Mouse (Mus musculus) splenic B cell, adult 2 months (primary cell): ENCODE results near the gene Crybb1.

Source experiments
- DNase-seq: peaks from one replicate; pipeline ENCODE4 v3.0.0-alpha.2; 2011; ENCODE audit warnings: low read depth, low spot score
- H3K27me3 ChIP-seq: 2 replicates; pipeline ENCODE4 v1.6.1; 2012; ENCODE audit warnings: mild to moderate bottlenecking, low read length, moderate library complexity, mixed read lengths; ENCODE audit not compliant: control insufficient read depth, poor library complexity, insufficient read depth, severe bottlenecking
- H3K36me3 ChIP-seq: 2 replicates; pipeline ENCODE4 v1.6.1; 2012; ENCODE audit warnings: mild to moderate bottlenecking, low read length, moderate library complexity, mixed read lengths; ENCODE audit not compliant: control insufficient read depth, poor library complexity, insufficient read depth, severe bottlenecking

The Crybb1 gene

DNA sequence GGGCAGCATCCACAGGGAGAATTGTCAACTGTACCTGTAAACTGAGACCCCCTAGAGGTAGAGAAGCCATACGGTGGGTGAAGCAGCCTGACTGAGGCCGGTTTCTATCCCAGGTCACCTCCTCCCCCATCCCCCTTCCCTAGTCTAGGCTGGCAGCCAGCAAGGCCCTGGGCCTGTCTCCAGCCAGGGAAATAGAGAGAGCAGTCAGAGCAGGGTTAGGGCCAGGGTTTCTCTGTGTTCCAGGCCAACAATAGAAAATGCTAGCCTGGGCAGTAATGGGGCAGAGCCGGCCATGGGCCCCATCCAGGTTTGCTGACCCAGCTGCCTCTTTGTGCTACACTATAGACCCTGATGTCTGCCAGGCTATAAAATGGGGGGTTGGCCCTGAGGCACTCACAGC is at the start of gene Crybb1:
Gene Crybb1, plus strand, starts transcription at position 390 of the 400 bp plus-strand sequence.
- Histone ChIP-seq H3K27me3 (no peaks in the 10 kb centered on the region), H3K36me3 (no peaks in the 10 kb centered on the region)
- DNase-seq = no peak

DNA sequence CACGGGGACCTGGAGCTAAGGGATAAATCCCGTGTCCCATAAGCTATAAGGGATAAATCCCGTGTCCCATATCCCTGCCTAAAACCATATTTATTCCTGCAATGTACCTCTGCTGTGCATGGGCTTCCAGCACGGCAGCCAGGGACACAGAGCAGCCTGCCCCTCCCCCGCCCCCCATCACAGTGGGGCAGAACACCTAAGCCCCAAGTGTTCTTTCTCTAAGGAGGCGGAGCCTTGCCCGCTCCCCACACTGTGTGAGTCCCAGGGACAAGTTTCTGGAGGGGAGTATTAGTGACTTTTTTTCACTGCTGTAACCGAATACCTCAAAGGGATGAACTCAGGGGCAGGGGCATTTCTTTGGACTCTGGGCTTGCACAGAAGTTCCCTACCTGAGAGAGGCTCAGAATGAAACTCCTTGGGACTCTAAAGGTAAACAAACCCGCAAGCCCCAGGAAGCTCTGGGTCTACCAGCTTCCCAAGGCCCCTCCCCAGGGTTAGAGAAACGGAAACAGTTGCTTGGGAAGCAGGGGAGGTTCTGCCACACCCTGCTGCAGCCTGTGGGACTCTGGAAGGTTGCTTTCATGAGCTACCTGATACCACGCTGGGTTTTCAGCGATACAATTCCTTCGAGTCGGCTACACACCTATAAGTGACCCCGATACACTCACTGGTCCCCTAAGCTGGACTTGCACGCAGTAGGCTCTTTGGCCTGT is 48.9 kb upstream of the Crybb1 start:
- H3K36me3 ChIP-seq = no peaks in the 10 kb centered on the region
- no peak for DNase-seq

DNA sequence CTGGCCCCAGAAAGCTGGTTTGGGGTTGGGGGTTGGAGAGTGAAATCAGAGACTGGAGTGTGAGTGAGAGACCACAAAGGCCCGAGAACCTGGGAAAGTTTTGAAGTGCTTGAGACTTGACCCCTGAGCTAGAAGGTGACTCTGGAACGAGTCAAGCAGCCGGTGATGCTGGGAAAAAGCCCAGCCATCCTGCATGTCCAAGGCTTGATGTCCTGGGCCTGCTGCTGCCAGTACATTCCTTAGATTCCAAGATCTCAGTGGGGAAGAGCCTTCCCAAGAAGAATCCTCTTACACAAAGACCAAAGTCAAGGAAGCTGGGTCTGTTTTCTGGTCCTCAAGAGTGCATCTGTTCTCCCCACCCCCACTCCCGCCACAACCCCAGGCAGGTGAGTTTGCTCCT is 47.3 kb upstream of the Crybb1 start:
- no peak for DNase-seq
- no peaks in the 10 kb centered on the region for H3K36me3 ChIP-seq

More for the DNA sequence above, 48.9 kb upstream of the Crybb1 start:
- H3K27me3 ChIP-seq = no peaks in the 10 kb centered on the region

DNA sequence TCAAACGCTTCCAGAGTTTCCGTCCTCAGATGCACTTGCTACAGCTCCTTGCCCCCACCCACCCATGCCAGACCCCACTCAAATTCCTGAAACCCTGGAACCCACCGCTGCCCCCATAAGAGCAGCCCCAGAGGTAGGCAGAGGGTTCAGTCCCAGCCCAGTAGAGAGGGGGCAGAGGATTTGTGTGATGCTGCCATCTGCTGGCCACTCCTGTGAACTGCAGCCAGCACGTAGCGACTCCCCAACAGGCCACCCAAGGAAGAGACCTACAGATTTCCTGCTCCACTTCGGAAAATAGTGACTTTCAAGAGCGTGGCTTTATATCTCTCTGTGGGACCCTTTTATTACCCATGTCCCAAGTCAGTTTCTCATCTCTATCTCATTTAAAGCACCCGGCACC is 45.5 kb upstream of the Crybb1 start:
- DNase-seq = peak; percentile 74
- Histone ChIP-seq H3K36me3 (no peaks in the 10 kb centered on the region), H3K27me3 (no peaks in the 10 kb centered on the region)

More for the DNA sequence above, 47.3 kb upstream of the Crybb1 start:
- H3K27me3 ChIP-seq = no peaks in the 10 kb centered on the region

DNA sequence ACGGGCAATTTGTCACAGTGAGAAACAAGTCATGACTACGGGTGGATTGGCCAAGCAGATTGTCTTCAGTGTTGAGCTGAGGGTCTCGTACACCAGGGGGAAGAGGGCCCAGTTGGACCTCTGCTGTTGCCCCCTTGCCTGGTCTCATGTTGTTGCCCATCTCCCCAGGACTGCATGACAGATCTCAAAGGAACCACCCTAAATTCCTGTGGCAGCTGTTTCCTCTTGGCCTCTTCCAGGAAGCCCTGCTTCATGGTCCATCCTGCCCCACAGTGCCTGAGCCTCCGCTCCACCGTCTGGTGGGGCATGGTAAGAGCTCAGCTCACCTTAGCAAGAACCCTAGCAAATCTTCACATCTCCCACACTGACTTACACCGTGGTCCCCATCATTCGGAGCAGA is 43.7 kb upstream of the Crybb1 start:
- no peak for DNase-seq
- Histone ChIP-seq H3K36me3 (no peaks in the 10 kb centered on the region), H3K27me3 (no peaks in the 10 kb centered on the region)

DNA sequence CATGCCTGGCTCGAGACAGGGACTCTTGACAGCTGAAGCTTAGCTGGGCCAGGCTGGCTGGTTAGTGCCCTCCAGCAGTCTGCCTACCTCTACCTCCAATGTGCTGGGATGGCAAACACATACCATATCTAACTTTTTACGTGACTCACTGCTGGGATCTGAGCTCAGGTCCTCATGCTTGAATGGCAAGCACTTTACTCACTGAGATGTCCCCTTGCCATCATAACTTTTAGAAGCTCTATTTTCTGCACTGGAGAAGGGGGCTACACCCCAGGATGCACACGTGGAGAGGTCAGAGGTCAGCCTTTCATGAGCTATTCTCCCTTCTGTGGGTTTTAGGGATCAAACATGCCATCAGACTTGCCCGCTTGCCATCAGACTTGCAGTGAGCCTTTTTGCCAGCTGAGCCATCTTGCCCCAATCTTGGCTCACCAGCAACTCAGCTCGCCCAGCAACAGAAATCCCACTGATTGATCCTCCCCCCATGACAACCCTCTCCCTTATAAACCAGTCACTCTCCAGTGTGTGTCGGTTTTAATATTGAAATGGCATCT is 42.8 kb upstream of the Crybb1 start:
- Histone ChIP-seq H3K27me3 (no peaks in the 10 kb centered on the region), H3K36me3 (no peaks in the 10 kb centered on the region)
- no peak for DNase-seq

DNA sequence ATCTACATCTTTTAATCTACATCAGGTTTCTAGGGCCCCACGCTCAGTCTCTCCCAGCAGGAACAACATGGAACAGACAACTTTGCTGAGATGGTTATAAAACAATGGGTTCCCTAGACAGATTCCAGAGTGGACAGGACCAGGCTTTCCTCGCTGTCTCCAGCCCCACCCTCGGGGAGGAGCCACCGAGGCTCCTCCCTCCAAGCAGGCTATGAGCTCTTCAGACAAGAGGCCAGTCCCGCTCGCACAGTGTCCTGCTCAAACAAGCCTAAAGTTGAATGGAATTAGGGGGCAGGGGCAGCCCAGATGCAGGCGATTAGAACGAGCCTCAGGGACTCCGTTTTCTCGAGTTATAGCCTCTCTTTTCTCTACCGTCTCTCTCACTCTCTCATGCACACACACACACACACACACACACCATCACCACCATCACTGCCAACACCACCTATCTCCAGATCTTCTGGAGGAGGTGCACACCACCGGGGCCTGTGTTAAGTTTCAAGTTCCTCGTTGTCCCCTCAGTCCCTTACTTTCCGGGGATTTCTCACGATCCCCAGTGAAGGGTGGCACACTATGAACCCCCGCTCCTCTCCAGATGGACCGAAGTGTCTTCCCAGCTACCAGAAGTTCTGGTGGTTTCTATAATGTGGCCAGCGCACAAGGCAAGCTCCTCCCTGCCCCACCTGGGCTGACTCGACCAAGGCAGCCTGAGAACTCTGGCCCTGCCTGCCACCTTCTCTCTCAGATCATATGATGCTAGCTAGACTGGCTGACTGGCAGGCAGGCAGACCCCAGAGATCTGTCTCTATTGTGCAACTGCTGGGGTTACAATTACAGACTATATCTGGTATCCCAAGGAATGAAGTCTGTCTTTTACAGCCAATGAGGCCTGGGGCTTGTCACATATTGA is 42.0 kb upstream of the Crybb1 start:
- H3K27me3 ChIP-seq = no peaks in the 10 kb centered on the region
- no peak for DNase-seq
- no peaks in the 10 kb centered on the region for H3K36me3 ChIP-seq

DNA sequence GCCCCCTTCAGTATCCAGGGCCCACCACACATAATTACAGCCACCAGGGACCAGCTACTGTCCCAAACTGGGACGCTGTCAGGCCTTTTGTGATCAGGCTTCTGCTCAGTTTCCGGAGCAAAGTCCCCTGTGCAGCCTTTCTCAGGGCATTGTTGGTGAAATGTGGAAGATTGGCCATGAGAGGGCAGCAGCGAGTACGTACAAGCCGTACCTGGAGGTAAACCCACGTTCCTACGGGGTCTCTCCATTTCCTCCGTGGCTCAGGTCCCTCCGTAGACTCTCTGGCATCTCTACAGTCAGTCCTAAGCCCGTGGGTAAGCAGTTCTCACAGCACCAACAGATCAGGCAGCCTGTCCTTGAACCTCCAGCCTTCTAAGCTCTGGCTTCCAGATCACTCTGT is 41.2 kb upstream of the Crybb1 start:
- Histone ChIP-seq H3K27me3 (no peaks in the 10 kb centered on the region), H3K36me3 (no peaks in the 10 kb centered on the region)
- DNase-seq = peak; percentile 73

DNA sequence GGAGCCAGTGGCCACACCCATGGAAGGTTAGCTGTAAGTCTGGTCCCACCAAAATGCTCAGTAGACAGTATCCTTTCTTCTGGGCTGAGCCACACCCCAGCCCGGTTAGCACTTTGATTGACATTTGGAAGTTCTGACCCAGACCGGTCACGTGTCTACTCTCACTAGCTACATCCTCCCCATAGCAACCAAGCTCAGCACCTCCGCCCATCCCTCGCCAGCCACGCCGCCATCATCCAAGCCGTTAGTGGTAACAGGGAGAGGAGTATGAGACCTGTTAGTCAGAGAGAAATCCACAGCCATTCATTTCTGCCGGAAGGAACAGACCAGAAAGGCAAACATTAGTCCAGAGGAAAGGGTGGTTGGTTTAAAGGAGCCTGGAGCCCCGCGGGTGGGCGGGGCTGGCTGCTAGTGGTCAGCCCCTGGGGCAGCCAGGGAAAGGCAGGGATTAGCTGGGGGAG is 40.3 kb upstream of the Crybb1 start:
- no peaks in the 10 kb centered on the region for H3K36me3 ChIP-seq
- no peaks in the 10 kb centered on the region; the same call in 1 of the 2 replicates for H3K27me3 ChIP-seq
- DNase-seq = no peak

DNA sequence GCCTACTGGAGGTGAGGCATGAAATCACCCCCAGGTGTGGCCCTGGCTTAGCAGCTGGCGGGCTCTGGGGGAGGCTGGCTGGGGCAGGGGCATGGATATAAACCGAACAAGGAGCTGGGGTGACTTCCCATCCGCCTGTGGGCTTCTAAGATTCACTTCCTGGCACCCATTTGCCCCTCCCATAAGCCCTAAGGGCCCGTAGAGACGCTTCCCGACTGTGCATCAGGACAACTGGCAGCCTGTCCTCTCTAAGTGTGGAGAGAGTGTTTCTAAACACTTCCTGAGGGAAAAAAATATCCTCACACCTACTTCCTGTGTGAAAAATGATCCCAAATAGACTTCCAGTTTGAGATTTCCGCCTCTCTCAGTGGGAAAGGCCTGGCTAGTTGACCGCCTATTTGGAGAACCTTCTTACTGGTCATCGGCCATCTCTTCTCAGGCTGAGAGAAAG is 39.8 kb upstream of the Crybb1 start:
- Histone ChIP-seq H3K27me3 (no peaks in the 10 kb centered on the region; the same call in 1 of the 2 replicates), H3K36me3 (no peaks in the 10 kb centered on the region)
- DNase-seq = no peak

DNA sequence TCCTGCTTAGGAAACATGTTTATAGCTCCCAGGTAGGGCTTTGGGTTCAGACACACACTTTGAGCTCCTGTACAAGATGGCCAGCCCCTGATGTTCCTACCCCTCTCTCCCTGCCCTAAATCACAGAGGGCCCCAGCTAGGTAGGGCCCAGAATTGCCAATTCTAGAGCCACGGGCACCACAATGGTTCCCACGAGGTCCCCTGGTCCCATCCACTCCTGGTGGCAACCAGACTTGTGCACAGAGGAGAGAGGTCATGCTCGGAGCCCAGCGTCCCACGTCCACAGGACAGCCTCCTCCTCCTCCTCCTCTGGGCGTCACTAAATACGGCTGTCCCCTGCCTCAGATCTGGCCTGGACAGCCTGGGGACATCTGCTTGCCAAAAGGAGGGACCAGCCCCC is 39.3 kb upstream of the Crybb1 start:
- Histone ChIP-seq H3K36me3 (no peaks in the 10 kb centered on the region), H3K27me3 (no peaks in the 10 kb centered on the region; the same call in 1 of the 2 replicates)
- no peak for DNase-seq

DNA sequence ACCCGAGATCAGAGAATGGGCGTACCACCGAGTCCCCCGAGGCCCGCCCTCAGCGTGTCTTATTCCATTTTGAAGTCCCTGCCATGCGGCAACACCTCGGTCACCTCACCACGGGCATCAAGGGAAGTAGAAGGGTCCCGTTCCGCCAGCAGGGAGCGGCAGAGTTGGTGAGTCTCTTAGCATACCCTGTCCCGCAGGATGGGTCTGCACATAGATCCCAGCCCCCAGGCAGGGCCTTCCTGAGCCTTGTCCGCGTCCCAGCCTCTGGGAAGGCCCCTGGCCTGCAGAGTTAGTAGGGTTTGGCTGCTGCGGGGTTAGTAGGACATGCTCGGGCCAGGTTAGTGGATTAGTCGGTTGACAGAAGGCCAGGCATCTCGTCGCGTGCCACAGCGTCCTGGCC is 38.6 kb upstream of the Crybb1 start:
- Histone ChIP-seq H3K27me3 (no peaks in the 10 kb centered on the region; the same call in 1 of the 2 replicates), H3K36me3 (no peaks in the 10 kb centered on the region)
- DNase-seq = no peak

DNA sequence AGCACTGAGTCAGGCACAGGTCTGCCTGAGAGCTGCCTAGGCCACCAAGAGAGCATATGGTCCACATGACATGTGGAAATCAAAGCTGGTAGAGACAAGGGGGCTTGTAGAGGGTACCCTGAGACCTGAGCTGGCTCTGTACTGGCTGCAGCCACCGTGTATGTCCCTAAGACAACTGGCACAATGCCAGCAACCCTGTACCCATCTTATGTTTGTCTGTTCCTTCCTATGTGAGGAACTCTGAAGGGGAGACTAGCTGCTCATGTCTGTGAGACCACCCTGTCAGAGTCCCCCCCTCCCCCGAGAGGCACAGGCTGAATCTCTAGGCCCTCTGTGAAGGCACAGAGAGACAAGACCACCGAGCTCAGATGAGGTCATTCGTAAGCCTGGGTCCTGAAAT is 36.9 kb upstream of the Crybb1 start:
- Histone ChIP-seq H3K27me3 (no peaks in the 10 kb centered on the region; the same call in 1 of the 2 replicates), H3K36me3 (no peaks in the 10 kb centered on the region)
- DNase-seq = no peak

DNA sequence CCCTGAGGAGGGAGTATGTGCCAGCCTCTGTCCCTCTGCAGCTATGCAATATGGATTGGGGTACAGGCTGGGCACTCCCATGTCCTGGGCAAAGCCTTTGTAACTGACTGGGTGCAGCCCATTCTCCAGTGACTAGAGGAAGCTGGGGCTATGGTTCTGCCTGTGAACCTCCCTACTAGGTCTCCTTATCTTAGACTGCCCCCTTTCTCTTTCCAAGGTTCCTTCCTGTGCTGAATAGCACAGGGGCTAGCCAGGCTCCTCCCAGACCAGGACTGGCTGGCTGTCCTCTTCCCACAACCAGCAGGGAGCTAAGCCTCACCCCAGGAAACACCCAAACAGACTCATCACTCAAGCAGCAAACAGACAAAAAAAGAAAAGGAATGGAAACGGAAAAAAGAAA is 36.2 kb upstream of the Crybb1 start:
- Histone ChIP-seq H3K36me3 (no peaks in the 10 kb centered on the region), H3K27me3 (no peaks in the 10 kb centered on the region; the same call in 1 of the 2 replicates)
- DNase-seq = no peak

DNA sequence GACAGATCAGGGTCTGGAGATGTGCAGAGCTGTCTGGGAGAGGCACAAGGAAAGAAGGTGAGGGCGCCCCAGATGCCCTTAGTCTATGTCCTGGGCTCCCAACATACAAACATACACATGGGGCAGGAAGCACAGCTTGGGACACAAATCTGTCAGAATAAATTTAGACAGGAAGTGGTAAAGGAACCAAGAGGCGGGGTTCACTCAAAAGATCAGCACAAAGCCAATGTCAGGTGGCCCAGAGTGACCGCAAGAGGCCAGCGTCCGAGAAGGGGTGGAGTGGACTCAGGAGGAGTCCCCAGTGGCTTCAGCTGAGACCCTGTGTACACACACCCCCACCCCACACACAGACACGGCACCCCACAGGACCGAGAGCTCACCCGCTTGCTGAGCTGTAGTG is 35.4 kb upstream of the Crybb1 start:
- Histone ChIP-seq H3K36me3 (no peaks in the 10 kb centered on the region), H3K27me3 (no peaks in the 10 kb centered on the region; the same call in 1 of the 2 replicates)
- DNase-seq = no peak
